Mouse (Mus musculus): ENCODE data around the gene Gjb5.

Gene Gjb5

DNA sequence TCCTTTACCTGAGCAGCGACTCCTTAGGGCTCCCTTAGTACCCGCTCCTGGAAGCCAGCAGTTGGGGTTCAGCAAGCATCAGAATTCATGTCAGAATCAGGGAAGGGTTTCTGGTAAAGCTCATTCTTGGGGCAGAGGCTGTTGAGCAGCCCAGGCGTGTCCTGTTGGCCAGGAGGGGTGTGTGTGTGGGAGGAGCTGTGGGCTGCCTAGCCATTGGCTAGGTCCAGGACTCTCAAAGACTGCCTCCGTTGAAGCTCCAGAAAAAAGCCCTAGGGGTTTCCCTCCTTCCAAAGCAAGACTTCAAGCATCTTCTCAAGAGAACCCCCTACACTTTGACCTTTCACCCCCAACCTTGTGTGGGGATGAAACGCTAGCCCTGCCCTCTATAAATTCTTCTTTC is at the start of gene Gjb5:
Gene Gjb5 (minus strand): TSS at position 164 of the 400 bp plus-strand sequence.
- ATAC-seq (ENCODE audit: low TSS enrichment), result no peak

DNA sequence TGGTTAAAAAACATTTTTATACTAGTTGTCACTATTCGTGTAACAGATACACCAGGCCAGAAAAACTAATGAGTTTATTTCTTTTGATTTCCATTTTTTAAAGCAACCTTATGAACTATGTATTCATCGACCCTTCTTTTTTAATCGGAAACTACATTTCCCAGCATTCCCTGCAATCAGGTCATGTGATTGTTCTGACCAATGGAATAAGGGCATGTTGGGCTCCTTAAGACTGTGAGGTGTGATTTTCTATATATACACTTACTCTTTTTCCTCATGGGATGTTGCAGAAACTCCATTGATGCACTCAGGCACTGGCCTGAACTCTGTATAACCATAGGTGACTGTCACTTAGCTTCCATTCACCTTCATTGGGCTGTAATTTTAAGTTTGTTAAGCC is 44.6 kb upstream of the Gjb5 start:
- no peak for ATAC-seq (ENCODE audit: low TSS enrichment)

DNA sequence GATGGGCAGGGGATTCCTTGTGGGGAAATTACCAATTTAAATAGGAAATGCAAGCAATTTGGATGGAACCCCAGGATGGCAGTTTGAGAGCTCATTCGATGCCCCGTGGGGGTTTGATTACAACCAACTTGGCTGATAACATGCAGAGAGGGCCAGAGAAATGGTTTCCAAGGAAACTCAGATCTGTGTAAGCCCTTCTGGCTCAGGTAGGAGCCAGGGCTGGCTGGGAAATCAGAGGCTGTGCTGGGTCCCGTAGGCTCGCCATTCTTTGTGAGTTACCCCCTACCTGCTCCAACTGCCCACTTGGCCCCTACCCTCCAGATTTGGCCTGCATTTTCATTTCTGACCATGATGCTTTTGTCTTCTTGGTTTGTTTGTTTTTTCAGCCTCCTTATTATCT is 44.2 kb upstream of the Gjb5 start:
- no peak for ATAC-seq (ENCODE audit: low TSS enrichment)

DNA sequence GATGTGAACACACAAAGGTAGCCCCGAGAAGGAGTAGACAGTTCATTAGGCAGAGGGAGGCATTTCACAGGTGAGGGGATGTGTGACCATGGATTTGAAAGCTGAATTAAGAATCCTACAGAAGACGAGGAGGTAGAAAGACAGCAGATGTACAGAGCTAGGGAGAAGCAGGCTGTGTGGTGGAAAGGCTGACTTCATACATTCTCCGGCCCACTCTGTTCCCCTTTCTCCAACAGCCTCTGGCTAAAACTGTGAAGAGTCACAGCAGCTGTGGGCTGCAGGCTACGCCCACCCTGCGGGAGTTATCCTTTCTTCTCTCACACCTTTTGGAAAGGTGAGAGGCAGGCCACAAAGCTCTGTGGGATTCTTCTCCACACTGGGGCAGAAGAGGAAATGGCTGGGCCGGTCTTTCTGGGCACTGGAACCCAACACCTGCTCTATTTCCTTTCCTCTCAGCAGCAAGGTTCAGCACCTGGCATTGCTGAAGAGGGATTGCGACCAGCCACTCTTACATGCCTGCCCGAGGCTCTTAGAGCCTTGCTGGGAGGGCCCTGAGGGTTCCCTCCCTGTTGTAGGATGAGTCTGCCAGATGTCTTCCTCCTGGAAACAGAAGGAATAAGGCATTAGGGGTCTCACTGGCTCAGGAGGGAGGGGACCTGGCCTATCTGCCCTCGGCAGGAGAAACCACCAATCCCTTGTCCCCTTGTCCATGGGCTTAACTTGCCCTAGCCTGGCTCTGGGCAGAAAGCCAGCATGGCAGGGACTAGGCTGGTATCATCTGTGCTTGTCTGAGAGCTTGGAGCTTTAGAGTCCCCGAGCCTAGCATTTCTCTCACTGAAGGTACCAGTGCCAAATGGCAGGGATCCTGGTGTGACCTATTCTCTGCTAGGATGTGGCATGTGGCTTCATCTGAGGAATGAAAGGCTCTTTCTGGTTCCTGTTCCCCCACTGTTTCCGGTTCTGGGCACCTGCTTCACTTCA is 42.5 kb upstream of the Gjb5 start:
- peak; percentile 77 for ATAC-seq (ENCODE audit: low TSS enrichment)

DNA sequence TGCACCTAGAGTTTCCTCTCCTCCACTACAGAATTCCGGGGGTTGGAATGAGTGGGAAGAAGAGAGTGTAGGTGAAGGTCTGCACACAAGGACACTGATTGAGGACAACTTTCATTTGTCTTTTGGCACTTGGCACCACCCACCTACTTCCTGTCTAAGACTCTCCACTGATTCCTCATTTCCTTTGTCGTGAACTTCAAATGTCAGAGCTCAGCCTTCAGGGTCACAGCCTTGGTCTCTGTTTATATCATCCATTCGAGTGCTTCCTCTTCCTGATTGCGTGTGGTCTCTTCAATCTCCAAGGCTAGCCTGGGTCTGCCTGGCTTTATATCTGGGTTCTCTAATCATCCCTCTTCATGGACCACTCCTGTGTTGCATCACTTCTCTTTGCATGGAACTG is 37.6 kb upstream of the Gjb5 start:
- ATAC-seq (ENCODE audit: low TSS enrichment), result no peak

DNA sequence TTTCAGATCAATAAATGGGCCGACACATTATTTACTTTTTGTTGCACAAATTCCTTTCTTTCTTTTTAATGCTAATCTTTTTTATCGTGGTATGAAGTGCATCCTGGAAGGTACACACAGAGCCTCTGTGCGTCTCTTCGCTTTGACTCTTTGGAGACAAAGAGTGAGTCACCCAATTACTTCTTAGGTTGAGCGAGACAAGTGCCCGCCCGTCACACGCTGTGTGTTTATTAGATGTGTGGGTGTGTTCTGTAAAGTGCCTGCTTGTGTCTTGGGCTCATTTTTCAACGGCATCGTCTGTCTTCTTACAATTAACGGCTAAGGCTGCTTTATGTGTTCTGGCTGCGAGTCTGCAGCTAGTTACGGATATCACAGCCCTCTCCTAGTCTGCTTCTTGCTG is 31.7 kb upstream of the Gjb5 start:
- no peak for ATAC-seq (ENCODE audit: low TSS enrichment)

DNA sequence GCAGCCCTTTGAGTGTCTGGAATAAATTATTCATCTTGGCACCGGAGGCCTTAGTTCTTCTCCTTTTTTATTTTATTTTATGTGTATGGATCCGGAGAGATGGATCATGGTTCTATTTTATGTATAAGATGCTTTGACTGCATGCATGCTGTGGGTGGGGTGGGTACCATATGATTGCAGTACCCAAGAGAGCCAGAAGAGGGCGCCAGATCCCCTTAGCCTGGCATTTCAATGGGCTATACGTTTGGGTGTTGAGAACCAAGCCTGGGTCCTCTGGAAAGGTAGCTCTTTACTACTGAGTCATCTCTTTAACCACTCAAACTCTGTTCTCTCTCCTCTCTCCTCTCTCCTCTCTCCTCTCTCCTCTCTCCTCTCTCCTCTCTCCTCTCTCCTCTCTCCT is 19.4 kb upstream of the Gjb5 start:
- no peak for ATAC-seq (ENCODE audit: low TSS enrichment)

DNA sequence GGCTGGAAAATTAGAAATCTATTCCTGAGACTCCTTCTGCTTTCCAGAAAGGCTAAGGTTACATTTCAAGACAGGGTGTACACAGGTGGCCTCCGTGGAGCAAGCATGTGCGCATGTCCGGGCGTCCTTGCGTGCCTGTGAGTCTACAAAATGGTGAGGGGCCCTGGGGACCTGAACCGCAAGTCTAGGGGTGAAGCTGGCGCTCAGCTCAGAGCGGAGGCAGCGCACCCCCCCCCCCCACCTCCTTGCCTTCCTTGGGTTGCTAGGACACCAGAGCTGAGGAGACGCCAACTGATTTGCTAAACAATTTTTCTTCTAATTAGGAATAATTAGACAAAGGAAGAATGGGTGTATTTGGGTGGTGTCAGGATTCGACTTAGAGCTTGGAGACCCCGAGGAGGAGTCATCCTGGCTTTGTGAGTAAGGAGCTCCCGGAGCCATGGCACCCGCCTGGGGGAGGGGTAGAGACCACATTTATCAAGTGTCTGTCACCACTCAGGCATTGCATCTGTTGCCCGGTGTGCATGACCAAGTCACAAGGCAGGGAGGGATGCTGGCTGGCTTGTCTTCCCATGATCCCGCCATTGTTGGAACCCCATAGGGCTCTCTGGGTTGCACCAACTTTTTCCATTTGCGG is 17.7 kb upstream of the Gjb5 start:
- ATAC-seq (ENCODE audit: low TSS enrichment), result no peak

DNA sequence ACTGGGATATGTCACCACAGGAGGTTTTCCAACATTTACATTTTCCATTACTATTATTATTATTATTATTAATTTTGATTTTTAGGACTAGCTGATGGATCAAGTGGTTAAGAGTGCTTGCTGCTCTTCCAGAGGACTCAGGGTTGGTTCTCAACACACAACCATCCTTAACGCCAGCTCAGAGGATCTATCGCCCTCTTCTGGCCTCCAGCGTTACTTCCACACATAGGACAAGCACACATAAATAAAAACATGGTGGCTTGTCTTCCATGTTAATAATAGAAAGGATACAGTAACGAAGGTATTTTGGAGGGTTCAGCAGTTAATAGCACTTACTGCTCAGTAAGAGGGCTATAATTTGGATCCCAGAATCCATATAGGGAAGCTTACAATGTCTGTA is 16.7 kb upstream of the Gjb5 start:
- ATAC-seq (ENCODE audit: low TSS enrichment), result no peak

DNA sequence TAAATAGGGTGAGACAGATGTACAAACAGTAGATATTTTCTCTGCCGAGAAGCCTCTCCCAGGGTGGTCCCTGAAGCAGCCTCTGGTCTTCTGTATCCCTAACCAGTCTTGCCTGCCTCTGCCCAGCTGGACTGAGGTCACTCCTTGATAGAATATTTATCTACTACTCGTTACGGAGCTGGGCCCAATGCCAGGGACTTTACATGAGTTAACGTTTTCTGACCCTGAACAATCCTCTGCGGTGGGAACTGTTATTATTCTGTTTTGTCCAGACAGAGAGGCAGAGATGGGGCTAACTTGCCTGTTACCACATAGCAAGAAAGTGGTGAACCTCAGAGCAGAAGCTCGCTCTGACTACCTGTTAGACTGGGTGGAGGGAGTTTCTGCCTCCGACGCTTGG is 15.5 kb upstream of the Gjb5 start:
- ATAC-seq (ENCODE audit: low TSS enrichment), result no peak

DNA sequence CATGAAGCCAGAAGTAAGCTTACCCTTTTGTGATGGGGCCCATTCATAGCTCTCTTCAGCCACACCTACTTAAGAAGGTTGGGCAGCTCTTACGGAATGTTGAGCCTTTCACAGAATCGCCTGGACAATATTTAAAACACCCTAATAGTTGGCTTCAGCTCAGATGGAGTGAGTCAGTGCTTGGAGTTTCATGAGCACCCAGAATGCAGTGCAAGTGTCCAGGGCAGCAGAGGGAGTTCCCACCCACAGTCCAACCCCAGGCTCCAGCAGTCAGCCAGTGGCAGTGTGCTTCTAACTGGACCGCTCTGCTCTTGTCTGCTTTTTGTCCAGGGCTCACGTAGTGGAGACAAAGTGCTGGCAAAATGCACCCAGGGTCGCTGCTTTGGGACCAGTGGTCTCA is 13.6 kb upstream of the Gjb5 start:
- no peak for ATAC-seq (ENCODE audit: low TSS enrichment)

DNA sequence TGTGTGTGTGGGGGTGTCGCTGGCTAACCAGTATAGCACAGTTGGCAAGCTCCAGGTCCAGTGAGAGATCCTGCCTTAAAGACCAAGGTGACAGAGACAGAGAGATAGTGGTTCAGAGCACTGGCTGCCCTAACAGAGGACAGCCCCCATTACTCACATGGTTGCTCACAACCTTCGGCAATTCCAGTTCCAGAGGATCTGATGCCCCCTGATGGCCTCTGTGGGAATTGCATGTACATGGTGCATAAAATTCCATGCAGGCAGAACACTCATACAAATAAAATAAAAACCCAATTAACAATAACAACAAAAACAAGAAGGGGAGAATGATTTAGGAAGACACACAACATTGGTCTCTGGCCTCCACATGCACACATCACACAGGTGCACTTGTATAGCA is 12.5 kb upstream of the Gjb5 start:
- ATAC-seq (ENCODE audit: low TSS enrichment), result no peak

DNA sequence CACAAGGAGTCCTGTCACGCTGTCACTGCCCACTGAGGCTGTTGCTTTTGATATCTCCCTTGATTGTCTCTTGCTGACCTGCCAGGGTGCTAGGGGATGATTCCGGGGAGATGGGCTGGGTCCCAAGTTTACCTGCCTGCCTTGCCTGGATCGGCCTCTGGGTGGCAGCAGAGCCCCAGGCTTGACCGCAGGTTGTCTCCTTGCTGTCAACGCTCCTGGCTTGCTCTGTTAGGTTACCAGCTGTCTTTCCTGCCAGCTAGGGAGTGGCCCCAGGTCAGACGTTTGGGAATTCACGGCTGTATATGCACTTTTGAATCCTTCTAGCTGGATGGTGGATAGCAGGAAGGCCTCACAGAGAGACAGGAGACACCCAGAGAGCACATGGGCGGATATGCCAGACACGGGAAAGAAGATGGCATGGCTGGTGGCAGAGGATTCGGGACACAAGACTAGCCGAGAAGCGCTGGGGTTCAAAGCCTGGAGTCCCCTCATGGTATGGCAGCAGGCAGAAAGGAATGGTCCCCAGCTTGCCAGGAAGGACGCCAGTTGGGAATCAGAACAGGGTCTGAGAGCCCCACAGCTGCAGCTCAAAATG is 10.5 kb upstream of the Gjb5 start:
- peak; percentile 67 for ATAC-seq (ENCODE audit: low TSS enrichment)

DNA sequence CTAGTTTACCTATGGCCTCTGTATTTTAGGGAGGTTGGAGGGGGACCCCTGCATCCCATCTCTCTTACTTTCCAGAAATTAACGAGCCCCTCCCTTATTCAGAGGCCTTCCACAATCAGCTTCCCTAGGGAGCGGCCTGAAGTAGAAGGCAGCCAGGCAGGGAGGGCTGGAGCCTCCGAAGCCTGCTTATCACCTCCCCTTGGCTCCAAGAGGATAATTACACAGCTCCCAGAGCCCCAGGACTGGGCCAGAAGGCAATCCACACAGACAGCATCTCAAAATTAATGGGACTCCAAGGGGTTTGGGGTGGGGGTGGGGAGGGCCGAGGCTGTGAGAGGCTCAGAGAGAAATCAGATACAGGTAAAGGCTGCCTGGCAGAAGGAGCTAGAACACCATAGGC is 7.9 kb upstream of the Gjb5 start:
- no peak for ATAC-seq (ENCODE audit: low TSS enrichment)

DNA sequence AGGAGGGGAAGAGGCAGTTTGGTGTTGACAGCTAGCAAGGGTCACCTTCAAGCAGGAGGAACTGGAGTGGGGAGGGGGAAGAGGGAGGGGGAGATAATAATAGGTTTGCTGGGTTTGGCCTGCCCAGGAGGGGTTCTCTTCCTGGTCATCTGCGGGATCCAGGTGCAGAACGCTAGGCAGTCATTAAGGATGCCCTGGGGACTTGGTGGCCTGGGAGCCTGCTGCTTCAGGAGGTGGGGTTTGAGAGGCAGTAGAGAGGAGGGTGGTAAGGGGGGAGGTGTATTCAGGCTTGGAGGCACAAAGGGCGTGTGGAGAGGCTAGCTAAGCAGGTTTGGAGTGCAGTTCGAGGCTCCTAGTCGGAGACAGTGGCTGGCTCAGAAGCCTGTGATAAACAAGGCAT is 7.5 kb upstream of the Gjb5 start:
- no peak for ATAC-seq (ENCODE audit: low TSS enrichment)

DNA sequence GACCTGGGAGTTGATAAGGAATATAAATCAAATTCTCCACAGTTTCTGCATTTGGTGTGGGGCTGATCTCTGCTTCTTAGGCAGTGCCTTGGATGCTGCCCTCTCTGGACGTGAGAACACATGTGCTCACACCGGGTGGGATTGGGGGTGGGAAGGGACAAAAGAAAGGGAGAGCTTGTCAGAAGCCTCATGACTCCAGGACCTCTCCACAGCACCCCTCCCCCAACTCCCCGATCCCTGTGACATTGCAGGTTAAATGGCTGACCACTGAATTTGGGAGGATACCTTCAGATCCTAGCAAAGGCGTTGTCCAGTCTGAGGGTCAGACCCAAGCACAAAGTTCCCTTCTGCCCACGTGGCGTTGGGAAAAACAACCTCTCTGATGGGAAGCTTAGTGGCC is 6.5 kb upstream of the Gjb5 start:
- no peak for ATAC-seq (ENCODE audit: low TSS enrichment)

DNA sequence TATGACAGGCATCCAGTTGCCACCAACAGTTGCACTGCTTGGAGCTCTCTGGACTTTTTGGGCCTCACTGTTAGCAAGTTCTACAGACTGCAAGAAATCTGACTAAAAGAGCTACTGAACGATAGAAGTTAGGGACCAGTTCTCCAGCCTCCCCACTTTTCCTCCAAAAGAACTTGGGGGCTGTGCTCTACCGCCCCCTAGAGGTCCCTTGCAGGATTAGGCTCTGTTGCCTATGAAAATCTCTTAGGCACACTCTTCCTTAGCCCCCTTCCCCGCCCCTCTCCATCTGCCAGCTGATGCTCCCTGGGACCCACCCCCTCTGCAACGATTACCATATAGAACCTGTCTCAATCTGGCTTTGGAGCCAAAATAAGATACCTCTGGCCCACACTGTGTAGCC is 5.3 kb upstream of the Gjb5 start:
- ATAC-seq (ENCODE audit: low TSS enrichment), result no peak

DNA sequence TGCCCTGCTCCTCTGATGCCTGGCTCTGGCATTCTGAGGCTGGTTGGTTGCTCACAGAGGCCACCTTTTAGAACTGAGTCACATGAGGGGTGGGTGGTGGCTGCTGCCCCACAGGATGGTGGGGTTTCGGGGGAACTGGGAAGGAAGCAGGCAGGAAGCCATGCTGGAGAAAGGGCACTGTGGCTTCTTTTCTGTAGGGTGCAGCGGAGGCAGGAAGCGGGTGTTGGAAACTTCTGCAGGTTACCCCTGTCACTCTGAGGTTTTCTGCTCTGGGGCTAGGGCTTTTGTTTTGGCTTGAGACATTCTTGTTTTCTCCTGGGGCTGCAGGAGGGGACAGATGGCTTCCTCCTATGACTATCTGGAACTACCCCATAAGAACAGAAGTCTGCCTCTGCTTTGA is 4.5 kb upstream of the Gjb5 start:
- ATAC-seq (ENCODE audit: low TSS enrichment), result no peak

DNA sequence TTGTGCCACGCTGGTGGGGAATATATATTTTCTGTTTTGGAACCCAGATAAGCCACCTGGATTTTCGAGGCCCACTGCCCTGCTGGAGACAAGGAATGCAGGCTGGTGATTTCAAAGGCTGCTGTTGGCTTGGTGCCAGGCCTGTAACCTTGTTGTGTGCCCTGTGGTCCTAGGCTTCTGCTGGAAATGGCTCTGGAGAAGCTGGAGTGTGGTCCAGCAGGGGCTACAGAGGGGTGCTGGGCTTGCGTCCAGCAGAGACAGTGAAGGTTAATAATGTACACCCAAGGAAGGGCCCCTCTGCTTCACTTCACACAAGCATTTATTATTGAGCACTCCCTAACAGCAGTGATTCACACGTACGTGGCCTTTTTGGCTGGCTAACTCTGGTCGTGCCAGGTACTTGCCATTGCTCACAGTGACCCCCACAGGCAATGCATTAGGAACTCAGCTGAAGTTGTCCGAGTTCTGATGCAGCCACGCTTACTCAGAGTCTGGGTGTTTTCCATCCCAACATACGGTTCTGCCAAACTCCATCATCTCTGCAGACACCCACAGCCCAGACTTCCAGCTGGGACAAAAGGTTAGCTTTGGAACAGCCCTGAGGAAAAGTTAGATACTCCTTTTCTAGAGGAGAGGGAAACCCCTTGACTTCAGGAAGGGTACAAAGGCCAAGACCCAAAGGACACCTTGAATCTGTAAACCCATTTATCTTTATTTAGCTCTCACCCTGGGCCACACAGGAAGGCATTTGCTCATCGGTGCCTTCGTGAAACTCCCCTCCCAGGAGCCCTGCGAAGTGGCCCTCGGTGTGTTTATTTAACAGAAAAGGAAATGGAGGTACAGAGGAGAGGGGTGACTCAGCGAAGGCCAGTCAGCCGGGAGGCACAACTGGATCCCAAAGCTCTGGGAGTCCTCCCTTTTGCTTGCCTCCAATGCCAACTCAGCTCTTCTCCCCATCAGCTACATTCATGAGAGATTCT is 3.2 kb downstream of the Gjb5 start:
- 0 out of 2 replicates have a peak, but pooled peaks have one; percentile 20 for ATAC-seq (ENCODE audit: low TSS enrichment)

DNA sequence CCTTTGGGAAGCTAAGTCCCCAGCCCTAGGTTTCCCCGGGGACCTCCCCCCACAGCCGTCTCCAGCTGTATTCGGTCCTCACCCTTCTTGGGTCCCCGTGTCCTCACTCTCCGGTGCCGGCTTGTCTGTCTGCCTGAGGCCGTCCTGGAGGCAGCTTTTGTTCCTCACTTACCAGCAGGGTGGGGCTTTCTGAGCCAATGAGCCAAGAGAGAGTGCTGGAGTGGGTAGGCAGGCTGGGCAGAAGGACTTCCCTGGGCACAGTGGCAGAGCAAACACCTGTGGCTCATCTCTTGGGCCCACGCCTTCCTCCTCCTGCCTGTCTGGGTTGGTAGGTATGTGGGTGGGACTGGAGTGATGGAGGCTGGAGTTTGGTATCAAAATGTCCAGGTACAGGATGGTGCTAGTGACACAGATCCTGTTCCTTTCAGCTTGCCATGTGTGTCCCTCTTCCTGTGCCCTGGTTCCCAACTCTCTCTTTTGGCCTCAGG is 4.0 kb downstream of the Gjb5 start, which contains the start of gene Gjb4:
Gene Gjb4 (minus strand): TSS at position 131 of the 488 bp plus-strand sequence.
- peak; percentile 64; the same call in 1 of the 2 replicates for ATAC-seq (ENCODE audit: low TSS enrichment)

DNA sequence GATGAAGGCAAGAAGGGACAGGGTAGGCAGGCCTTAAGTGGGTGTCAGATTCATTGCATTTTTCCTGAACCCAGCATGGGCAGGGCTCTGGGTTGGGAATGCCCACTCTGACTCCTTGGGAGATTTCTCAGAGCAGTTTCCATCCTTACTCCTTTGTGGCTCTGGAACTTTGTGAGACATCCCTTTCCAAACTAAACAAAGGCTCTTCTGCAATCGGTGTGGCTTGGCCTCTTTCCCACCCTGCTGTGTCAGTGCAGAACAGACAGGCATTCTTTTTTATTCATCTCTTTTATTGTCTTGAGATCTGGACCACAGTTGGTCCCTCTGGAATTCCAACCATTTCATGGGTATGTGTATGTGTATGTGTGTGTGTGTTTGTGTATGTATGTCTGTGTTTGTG is 5.4 kb downstream of the Gjb5 start:
- ATAC-seq (ENCODE audit: low TSS enrichment), result no peak

Measured in frontal cortex, adult (tissue).